Mouse (Mus musculus) urinary bladder, postnatal 14 days (tissue): ENCODE results near the gene Gm37240.

Experiments
- DNase-seq: peaks from one replicate; pipeline ENCODE4 v3.0.0; 2021; ENCODE audit warnings: low spot score

Gene Gm37240

DNA sequence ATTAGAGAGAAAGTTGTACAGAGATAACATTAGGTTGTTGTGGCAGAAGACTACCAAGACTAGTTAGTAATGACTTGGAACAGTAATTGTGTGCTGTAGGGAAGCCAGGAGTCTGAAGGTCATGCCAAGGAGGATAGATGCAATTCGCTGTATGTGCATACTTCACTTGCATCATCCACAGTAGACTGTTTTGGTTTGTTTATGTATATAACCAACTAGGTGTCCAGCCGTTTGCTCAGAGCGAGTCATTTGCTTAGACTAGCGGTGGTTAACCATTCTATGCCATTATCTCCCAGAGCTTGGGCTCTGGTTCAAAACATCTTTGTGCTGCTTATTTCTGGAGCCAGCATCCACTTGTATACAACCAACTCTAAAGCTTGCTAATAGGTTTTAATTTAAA, 937.9 kb downstream of the Gm37240 start:
- DNase-seq = no peak

DNA sequence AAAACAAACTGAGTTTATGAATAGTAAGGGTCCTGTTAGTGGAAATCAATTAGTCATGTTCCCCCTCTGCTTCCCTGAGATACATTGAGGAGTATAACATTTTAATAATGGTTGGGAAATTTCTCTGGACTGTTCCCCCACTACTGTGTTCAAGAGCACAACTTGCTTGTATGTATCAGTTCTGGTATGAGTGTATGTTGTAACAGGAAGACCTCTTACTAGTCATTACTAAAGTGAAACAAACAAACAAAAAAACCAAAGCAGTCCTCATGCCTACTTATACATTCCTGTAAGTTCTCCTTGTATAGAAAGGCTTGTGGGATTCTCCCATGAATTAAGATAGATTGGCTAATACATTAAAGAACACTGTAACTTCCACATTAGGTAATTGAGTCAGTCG, 940.9 kb downstream of the Gm37240 start:
- DNase-seq = no peak

DNA sequence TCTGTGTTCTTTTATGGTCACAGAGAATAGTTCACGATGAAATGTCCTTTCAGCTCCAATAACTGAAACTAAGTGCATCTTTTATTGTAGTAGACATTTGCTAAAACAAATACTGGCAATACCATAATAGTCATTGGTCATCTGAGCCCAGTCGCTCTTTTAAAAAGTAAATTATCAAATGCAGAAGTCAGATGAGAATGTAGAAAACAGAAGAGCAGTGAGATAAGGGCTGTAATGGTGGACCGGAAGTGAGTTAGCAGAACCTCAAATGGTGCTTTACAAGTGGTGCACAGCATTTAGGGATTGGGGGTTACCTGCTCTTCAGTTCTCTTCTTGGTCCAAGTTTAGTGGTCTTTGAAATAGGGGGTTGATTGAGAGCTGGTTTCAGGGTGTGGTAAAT, 942.4 kb downstream of the Gm37240 start:
- no peak for DNase-seq

DNA sequence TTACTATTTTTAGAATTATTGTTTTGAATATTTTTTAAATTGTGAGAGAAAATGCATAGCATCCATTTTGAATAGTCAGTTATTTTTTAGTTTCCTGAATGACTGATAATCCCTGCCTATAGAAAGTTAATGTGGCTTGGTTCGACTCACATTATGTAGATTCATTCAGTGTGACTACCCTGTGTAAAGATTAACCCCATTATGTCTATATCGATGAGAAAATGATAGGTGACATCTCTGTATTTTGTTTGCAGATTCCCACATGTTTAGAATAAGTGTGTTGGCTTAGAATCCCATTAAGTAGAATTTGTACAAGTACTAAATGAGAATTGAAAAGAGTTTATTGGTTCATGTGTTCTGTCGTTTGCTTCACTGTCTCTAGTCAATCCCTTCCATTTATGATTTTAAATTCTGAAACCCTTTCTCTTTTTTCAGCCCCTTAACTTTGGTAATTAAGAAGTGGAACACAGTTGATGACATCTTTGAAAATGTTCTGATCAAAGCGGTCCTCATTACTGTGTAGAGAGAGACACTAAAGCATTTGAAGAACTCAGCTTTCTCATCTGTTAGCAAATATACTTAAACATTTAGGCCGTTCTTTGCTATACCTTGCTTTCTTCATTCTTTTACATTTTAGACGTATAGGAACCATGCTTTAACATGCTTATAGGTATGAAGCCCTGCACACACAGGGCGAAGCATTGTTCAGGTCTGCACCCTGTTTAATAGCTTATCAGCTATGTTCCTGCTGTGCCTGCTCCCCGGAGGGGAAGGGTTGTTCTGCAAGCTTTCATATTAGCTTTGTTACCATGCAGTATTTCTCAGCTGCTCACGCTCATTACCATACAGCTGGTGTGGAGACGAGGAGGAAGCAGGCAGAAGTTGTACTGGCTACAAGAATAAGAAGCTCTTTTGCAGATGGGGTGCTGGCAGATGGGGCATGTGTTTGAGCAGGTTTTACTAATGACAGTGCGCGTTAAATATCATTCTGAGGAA, 949.7 kb downstream of the Gm37240 start:
- no peak for DNase-seq

DNA sequence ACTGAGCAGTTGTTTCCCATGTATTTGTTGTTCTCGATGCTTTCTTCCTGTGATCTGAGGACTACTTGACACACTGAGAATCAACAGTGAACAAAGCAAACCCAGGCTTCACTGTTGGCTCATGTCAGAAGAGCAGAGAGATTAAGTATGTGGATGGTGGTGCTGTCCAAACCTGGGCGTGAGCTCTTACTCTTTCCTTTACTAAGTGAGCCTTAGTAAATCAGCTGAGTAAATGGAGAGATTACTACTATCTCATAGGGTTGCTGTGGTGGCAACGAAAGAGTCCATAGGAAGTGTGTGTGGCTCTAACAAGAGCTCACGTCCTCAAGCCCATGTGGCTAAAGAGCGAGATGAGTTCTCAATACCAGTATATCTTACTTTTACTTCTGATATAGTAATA, 950.4 kb downstream of the Gm37240 start:
- no peak for DNase-seq

DNA sequence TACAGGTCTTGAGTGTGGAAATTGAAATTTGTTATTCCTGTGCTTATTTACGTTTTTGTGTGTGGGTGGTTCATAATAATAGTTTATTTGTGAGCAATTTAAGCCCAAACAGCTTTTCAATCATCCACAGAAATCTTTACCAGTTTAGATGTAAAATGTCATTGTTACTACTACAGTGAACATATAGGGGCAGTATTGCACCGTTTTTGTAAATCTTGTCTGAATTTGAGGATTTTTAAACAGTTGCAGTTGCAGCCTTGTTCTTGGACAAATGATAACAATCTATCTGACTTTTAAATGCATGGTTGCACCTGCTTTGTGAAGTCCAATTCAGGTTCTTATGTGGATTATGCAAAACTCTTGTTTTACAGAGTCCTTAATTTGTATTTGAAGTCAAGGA, 951.1 kb downstream of the Gm37240 start:
- DNase-seq = no peak

DNA sequence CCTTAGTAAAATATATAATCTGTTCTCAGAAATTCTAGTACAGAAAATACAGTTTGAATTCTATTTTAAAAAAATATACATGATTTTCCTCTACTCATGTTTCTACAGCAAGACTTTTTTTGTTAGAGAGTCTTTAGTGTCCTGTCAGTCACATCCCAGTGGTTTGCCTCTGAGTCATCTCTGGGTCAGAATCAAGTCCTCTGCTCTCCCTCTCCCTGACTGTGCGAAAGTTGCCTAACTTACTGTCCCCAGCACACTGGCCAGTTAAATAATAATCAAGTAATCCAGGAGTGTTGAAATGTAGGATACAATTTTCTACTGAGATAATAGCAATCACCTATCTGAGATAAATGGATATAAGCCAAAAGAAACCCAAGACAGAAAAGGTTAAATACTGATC, 951.6 kb downstream of the Gm37240 start:
- DNase-seq = no peak

DNA sequence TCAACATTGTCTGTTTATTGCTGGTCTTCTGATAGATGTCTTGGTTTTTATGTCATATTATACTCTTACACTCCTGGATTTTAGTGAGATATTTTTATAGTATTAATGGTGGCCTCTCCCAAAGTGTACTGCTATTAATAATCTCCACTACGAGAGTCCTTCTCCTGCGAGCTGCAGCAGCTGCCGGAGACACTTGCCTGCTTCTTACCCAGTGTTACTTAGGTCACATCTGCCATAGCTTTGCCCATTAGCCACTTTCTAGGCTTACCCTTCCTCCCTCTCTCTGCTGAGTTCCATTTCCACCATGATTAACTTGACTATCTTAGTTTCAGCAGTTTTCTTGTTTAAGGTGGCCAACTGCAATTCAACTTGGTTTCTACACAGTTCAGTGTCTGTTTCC, 956.6 kb downstream of the Gm37240 start:
- DNase-seq = no peak

DNA sequence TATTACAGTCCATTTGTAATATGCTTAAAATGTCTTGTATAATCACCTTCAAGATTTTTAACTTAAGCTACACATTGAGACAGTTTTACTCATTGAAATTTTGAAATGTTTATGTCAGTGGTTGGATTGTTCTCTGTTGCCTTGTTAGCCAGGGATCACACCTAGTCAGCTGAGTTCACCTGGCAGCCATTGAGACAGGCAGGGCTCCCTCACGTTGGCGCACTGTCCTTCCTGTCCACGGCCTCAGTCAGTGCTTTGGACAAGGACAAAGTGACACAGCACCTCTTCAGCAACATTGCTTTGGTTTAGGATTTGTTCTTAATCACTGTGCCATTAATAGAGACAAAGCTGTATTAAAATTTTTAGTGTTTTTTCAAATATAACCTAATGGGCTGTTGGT, 958.1 kb downstream of the Gm37240 start:
- no peak for DNase-seq

DNA sequence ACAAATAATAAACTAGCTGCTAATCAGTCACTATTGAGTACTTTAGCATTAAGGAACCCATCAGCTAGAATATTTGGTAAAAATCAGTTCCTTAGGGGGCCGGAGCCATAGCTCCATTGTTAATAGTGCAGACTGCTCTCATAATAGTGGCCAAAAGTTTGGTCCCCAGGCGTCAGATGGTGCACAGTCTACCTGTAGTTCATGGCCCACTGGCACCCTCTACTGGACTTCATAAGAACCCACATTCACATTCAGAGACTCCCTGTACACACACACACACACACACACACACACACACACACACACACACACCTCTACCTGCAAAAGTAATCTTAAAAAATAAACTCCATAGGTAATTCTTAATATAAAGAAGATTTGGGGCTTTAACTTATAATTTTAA, 959.4 kb downstream of the Gm37240 start:
- no peak for DNase-seq

DNA sequence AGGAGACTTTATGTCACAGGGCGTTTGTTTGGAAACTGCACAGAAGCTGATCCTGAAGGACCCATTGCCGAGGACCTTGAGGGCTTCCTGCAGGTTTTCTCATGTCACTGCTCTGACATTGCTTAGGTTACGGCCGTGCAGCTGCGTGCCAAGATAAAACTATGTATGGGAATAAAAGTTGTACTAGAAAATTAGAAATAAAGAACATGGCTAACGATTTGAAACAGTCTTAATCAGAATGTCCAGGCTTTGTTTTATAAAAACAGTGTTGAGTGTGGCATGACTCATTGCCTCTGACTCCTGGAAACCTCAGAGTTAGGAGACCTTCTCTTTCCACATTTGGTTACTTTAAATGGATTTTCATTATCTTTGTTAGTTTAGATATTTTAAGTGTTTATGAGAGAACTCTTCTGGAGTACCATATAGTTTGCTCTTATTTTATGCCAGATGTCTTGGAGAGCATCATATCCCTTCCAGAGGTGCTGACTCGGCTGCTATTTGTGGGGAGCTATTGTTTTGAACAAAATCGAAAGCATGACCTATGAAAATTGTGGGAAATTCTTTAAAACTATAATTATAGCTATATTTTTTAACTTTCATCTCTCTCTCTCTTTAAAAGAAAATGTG, 960.0 kb downstream of the Gm37240 start:
- DNase-seq = no peak

DNA sequence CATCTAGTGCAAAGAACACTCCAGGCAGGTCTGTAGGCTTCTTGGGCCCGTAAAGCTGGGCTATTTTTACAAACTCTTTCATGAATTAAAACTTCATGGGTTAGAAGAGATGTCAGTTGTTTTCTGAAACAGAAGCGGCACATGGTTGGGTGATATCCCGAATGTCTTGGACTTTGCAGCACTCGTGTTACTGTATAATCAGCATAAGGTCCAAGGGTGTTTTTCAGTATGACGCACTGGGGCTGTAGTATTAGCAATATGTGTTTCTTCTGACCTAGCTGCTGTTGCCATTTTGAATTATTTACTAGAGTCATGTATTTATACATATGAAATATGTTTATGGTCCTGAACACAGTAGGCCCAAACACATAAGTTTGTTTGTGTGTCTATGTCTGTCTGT, 961.2 kb downstream of the Gm37240 start:
- DNase-seq = no peak

DNA sequence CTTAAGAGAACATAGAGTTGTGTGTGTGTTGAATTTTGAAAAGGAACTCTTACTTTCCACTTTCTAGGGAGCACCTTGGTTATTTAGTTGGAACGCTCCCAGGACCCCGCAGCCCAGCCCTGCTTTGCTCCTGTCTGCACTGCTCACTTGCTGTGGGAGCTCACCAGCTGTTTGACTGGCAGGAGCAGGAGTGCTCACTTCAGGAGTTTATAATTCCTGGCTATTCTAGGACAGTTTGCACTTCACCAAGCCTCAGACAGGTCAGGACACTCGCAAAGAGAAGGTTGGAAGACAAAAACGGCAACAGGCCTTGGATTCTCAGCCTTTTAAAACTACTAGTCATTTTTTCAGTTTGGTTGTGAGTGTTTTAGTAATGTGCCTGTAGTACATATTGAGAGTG, 962.1 kb downstream of the Gm37240 start:
- DNase-seq = no peak

DNA sequence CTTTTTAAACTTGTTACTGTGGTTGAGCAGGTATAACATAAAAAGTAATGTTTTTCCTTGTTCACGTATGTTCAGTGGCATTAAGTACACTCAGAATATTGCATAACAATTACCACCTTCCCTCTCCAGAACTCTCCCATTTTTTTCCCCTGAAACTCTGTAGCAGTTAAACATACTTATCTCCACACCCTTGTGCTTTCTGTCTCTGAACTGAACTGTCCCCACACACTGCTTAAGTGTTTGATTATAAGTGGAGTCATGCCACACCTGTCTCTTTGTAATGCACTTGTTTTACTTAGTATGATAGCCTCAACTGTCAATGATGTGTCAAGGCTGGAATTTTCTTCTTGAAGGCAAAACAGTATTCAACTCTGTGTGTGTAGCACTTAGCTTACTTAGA, 963.6 kb downstream of the Gm37240 start:
- no peak for DNase-seq

DNA sequence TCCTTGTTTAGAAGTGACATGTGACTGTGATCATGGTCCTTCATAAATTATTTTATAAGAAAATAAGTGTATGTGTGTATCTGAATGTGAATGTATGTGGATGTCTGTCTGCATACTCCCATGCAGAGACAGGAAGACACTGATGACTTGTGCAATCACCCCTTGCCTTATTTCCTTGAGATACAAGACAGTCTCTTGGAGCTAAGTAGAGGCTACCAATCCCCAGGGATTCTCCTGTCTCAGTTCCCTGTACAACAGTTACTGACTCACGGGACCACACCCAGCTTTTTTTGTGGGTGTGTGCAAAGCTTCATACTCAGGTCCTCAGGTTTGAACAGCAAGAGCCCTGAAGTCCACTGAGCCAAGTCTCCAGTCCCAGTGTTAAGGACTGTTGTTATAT, 964.1 kb downstream of the Gm37240 start:
- no peak for DNase-seq

DNA sequence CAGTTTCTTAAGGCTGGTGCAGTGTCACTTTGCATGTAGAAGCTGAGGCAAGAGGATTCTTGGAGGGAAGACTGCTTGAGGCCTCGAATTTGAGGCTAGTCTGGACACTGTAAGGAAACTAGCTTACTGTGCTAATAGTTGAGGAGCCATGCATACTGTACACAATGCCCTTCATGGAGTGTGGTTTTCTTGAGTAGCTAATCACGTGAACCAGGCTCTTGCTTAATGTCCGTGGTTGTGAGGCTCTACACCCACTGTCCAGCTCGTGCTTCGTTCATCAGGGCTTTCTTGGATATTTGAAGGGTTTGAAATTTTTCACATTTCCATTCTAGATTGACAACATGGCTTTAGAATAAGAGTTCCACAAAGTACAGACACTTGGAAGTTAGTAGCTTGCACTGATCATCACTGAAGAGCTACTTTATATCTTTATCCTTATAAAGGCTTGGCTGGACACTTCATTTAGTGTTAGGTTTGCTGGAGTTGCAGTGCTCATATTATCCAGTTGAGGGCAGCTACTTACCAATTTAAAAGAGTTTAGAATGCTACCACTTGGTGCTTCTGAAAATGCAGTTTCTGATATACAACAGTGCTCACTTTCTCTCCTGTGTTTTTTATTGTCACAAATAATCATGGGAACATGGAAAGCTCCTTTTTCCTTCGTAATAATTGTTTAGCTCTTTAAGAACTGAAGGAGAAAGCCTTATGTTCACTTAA, 965.5 kb downstream of the Gm37240 start:
- DNase-seq = peak; percentile 18

DNA sequence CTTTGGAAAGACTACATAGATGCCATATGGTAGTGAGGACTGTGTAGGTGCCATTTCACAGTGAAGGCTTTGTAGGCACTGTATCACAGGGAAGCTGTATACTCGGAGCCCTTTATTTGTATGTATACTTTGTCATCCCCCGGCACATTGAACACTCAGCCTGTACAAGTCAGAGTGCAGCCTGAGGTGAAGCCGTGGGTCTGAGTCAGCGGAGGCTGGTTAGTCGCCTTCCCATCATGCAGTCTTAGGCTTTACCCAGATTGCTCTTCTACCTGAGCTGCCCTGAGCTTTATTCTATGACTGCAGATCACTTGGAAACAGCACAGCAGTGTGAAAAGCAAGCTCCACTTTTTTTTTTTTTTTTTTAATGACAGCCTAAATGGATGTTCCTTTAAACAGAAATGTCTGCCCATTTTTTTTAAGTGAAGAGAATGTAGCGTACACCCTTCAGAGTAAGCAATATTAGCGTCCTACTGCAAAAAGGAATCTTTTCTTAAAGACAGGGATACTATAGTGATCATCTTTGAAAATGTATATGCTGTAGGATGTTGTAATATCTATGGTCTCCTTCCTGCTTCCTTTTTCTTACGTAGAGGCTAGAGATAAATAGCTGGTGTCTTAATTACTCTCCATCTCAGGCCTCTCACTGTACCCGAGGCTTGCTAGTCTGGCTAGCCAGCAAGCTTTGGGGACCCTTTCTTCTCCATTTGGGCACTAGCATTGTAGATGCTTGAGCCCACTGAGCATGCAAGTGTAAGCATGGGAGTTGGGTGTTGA, 969.2 kb downstream of the Gm37240 start:
- no peak for DNase-seq

DNA sequence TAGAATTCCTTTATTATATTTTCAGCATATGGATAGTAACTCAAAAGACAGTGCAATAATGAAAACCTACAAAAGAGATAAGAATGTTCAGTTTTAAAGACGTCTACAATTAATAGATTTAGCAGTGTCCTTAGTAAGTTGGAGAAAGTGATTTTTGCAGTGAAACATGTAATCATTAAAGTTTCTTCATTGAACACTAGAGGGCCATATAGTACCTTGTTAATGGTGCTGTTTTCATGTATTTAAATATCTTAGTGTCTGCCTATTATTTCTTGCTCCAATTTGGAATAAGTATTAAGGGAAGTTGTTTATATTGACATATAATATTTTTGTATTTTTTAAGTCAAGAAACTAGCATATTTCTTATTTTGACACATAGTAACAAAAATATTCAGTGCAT, 973.0 kb downstream of the Gm37240 start:
- no peak for DNase-seq

DNA sequence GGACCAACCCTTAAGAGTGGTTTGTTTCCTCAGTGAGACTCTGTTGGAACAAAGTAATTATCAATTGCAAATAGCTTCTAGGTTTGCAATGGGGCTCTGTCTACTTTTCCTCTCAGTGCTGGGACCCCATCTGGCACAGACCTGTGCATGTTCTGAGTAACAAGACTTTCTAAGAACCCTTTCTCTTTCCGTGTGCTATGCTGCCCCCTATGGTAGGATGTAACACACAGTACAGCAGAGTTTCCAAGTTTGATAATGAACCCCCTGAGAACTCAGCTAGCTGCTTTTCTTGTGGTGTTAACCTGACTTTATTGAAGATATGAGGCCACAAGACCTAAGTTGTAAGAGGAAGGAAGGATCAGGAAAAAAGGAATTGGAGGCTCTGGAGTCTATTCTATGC, 980.8 kb downstream of the Gm37240 start:
- peak; percentile 22 for DNase-seq

DNA sequence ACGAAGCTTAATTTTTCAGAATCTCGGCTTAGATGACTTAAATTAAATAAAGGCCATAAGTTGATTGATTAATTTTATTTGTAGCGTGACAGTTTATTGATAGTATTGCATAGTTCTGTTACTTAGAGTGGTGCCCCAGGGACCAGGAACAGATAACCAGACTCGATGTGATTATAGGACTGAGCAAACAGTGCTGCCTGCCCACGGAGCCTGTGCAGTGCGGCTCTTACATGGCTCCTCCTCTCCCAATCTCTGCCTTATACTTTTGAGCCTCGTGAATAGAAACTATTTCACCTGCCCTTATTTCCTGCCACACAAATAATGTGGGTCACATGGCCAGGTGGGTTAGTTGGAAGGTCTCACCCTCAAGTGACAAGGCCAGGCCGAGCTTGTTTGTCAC, 989.4 kb downstream of the Gm37240 start:
- DNase-seq = no peak

DNA sequence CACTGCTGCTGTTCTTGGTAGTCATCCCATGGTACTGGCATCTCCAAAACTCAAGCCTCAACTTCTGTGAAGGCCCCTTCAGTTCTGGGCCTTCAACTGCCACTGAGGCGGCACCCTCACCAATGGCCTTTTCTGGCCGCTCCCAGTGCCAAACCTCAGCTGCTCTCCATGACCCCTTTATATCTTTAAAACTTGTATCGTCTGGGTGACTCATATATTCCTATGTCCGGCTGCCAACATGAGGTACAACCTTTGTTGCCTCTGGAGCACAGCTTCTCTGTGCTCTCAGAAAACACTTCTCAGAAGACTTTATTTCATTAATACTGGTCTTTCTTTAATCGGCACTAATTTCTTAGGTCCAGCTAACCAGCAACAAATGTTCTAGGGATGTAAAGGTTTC, 996.3 kb downstream of the Gm37240 start:
- no peak for DNase-seq

DNA sequence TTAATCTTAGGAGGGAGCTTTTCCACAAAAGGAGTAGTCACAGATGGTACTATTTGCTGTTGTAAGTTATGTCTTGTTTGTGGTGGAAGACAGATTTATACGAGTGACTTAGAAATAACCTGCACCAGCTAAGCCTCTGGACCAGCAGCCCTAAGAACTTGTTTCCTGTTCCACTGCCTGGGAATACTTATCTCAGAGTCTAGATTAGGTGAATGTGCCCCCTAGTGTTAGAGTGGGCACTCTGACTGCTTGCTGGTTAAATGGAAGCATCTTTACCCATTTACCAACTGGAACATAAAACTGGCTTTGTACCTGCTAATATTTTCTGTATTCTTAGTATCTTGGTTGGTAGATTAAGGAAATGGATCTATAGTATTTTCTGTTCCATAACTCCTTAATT, 997.7 kb downstream of the Gm37240 start:
- no peak for DNase-seq
